Mouse (Mus musculus) MEL (cell line): Measurements from ENCODE around the gene D230025D16Rik. TPM values are rescaled to one million over a fixed set of nuclear protein-coding genes. Genes with fewer than 3 reads are reported as not detected.

Source experiments
- DNase-seq: peaks from one replicate; pipeline ENCODE4 v3.0.0; 2011; ENCODE audit warnings: low read depth, low spot score
- H3K27ac ChIP-seq: 2 replicates; pipeline ENCODE4 v1.5.1; 2012; ENCODE audit warnings: low read depth, mild to moderate bottlenecking, control low read depth, low read length, moderate library complexity; ENCODE audit not compliant: control insufficient read depth
- H3K27me3 ChIP-seq, 2 experiments: fragments of 150-350 bp in 1 of 2; sonication (generic) in 1 of 2; 2 replicates each; pipeline ENCODE4 v1.6.1; 2012; ENCODE audit warnings: low read length in 2 of 2, mild to moderate bottlenecking in 2 of 2, improper control_type of control experiment in 1 of 2, moderate library complexity in 1 of 2; ENCODE audit not compliant: insufficient read depth in 2 of 2, control insufficient read depth in 1 of 2
- H3K36me3 ChIP-seq, 2 experiments: 2 replicates each; pipeline ENCODE4 v1.6.1; 2012 to 2014; ENCODE audit warnings: low read length in 2 of 2, improper control_type of control experiment in 1 of 2, inconsistent platforms in 1 of 2, mild to moderate bottlenecking in 1 of 2; ENCODE audit not compliant: insufficient read depth in 2 of 2, control insufficient read depth in 1 of 2
- H3K4me1 ChIP-seq, 2 experiments: fragments of 150-350 bp in 1 of 2; sonication (generic) in 1 of 2; 2 replicates each; pipeline ENCODE4 v1.6.1; 2012; ENCODE audit warnings: low read length in 2 of 2, improper control_type of control experiment in 1 of 2, mild to moderate bottlenecking in 1 of 2; ENCODE audit not compliant: insufficient read depth in 2 of 2, control insufficient read depth in 1 of 2
- H3K4me3 ChIP-seq, 2 experiments: fragments of 150-350 bp in 1 of 2; sonication (generic) in 1 of 2; 2 replicates each; pipeline ENCODE4 v1.5.1; 2012; ENCODE audit warnings: low read depth in 2 of 2, low read length in 2 of 2, mild to moderate bottlenecking in 2 of 2, moderate library complexity in 2 of 2, control low read depth in 1 of 2, improper control_type of control experiment in 1 of 2; ENCODE audit not compliant: control insufficient read depth in 1 of 2, insufficient read depth in 1 of 2
- H3K79me2 ChIP-seq: 2 replicates; pipeline ENCODE4 v1.6.1; 2012; ENCODE audit warnings: mild to moderate bottlenecking, low read length, moderate library complexity; ENCODE audit not compliant: control insufficient read depth, poor library complexity, insufficient read depth
- H3K9ac ChIP-seq: 2 replicates; pipeline ENCODE4 v1.6.1; 2012; ENCODE audit warnings: low read depth, mild to moderate bottlenecking, control low read depth, low read length, moderate library complexity; ENCODE audit not compliant: control insufficient read depth, poor library complexity, severe bottlenecking
- H3K9me3 ChIP-seq: fragments of 150-350 bp; sonication (generic); replicated peaks from 2 replicates; pipeline ENCODE4 v1.6.1; 2012; ENCODE audit warnings: mild to moderate bottlenecking, low read length, improper control_type of control experiment, moderate library complexity; ENCODE audit not compliant: insufficient read depth
- BHLHE40 ChIP-seq: IDR thresholded peaks from 2 replicates; pipeline ENCODE4 v1.6.1; 2012; ENCODE audit warnings: low read depth, mild to moderate bottlenecking, inconsistent platforms, low read length, improper control_type of control experiment, borderline replicate concordance
- CHD1 ChIP-seq: IDR thresholded peaks from 2 replicates; pipeline ENCODE4 v1.6.1; 2012; ENCODE audit warnings: low read depth, mild to moderate bottlenecking, inconsistent platforms, low read length, improper control_type of control experiment
- CHD2 ChIP-seq: IDR thresholded peaks from 2 replicates; pipeline ENCODE4 v1.6.1; 2011; ENCODE audit warnings: low read length, improper control_type of control experiment
- CTCF ChIP-seq, 3 experiments: IDR thresholded peaks in 2 of 3; conservative IDR thresholded peaks in 1 of 3; 2 replicates each; pipeline ENCODE4 v1.5.1; 2011 to 2012; ENCODE audit warnings: low read length in 3 of 3, low read depth in 2 of 3, mild to moderate bottlenecking in 2 of 3, improper control_type of control experiment in 1 of 3, inconsistent platforms in 1 of 3, mixed read lengths in 1 of 3, moderate library complexity in 1 of 3; ENCODE audit not compliant: control insufficient read depth in 1 of 3, insufficient read depth in 1 of 3, poor library complexity in 1 of 3, severe bottlenecking in 1 of 3
- E2F4 ChIP-seq: IDR thresholded peaks from 2 replicates; pipeline ENCODE4 v1.6.1; 2011; ENCODE audit warnings: low read depth, low read length, improper control_type of control experiment, borderline replicate concordance
- ETS1 ChIP-seq: IDR thresholded peaks from 2 replicates; pipeline ENCODE4 v1.6.1; 2012; ENCODE audit warnings: low read depth, mild to moderate bottlenecking, inconsistent platforms, low read length, improper control_type of control experiment, moderate library complexity
- GABPA ChIP-seq: IDR thresholded peaks from 2 replicates; pipeline ENCODE4 v1.6.1; 2012; ENCODE audit warnings: low read depth, mild to moderate bottlenecking, inconsistent platforms, low read length, improper control_type of control experiment, moderate library complexity
- GATA1 ChIP-seq: IDR thresholded peaks from 2 replicates; pipeline ENCODE4 v1.6.1; 2011; ENCODE audit warnings: low read depth, low read length, improper control_type of control experiment
- KAT2A ChIP-seq: conservative IDR thresholded peaks from 2 replicates; pipeline ENCODE4 v1.6.1; 2012; ENCODE audit warnings: low read depth, low read length, improper control_type of control experiment, inconsistent platforms
- MAFK ChIP-seq: IDR thresholded peaks from 2 replicates; pipeline ENCODE4 v1.6.1; 2011; ENCODE audit warnings: low read depth, mild to moderate bottlenecking, low read length, improper control_type of control experiment, borderline replicate concordance
- MAZ ChIP-seq: IDR thresholded peaks from 2 replicates; pipeline ENCODE4 v1.6.1; 2012; ENCODE audit warnings: low read depth, mild to moderate bottlenecking, inconsistent platforms, low read length, improper control_type of control experiment
- MEF2A ChIP-seq: IDR thresholded peaks from 2 replicates; pipeline ENCODE4 v1.6.1; 2014; ENCODE audit warnings: low read depth, mild to moderate bottlenecking, inconsistent platforms, low read length, improper control_type of control experiment; ENCODE audit not compliant: poor library complexity, insufficient replicate concordance, severe bottlenecking; ENCODE audit errors: extremely low read depth
- MXI1 ChIP-seq: IDR thresholded peaks from 2 replicates; pipeline ENCODE4 v1.6.1; 2011; ENCODE audit warnings: mild to moderate bottlenecking, low read depth, low read length, improper control_type of control experiment
- NELFE ChIP-seq: IDR thresholded peaks from 2 replicates; pipeline ENCODE4 v1.6.1; 2011; ENCODE audit warnings: low read depth, low read length, improper control_type of control experiment
- POLR2A ChIP-seq, 2 experiments: IDR thresholded peaks; 2 replicates each; pipeline ENCODE4 v1.6.1; 2011 to 2012; ENCODE audit warnings: low read length in 2 of 2, mild to moderate bottlenecking in 2 of 2, control low read depth in 1 of 2, improper control_type of control experiment in 1 of 2, low read depth in 1 of 2, moderate library complexity in 1 of 2; ENCODE audit not compliant: control insufficient read depth in 1 of 2, insufficient read depth in 1 of 2, poor library complexity in 1 of 2
- POLR2AphosphoS2 ChIP-seq: IDR thresholded peaks from 2 replicates; pipeline ENCODE4 v1.6.1; 2011; ENCODE audit warnings: low read length, improper control_type of control experiment
- RCOR1 ChIP-seq: IDR thresholded peaks from 2 replicates; pipeline ENCODE4 v1.6.1; 2012; ENCODE audit warnings: low read depth, mild to moderate bottlenecking, inconsistent platforms, low read length, improper control_type of control experiment
- SIN3A ChIP-seq: IDR thresholded peaks from 2 replicates; pipeline ENCODE4 v1.6.1; 2012; ENCODE audit warnings: low read length, improper control_type of control experiment, inconsistent platforms
- SMC3 ChIP-seq: IDR thresholded peaks from 2 replicates; pipeline ENCODE4 v1.6.1; 2011; ENCODE audit warnings: low read depth, low read length, improper control_type of control experiment
- TAL1 ChIP-seq: IDR thresholded peaks from 2 replicates; pipeline ENCODE4 v1.6.1; 2012; ENCODE audit warnings: mild to moderate bottlenecking, inconsistent platforms, low read length, moderate library complexity, mixed read lengths
- TBP ChIP-seq: IDR thresholded peaks from 2 replicates; pipeline ENCODE4 v1.8.0; 2011; ENCODE audit warnings: low read depth, low read length, improper control_type of control experiment
- TCF12 ChIP-seq: IDR thresholded peaks from 2 replicates; pipeline ENCODE4 v1.6.1; 2014; ENCODE audit warnings: low read depth, mild to moderate bottlenecking, inconsistent platforms, low read length, improper control_type of control experiment, moderate library complexity
- UBTF ChIP-seq: IDR thresholded peaks from 2 replicates; pipeline ENCODE4 v1.6.1; 2012; ENCODE audit warnings: low read depth, mild to moderate bottlenecking, inconsistent platforms, low read length, improper control_type of control experiment, moderate library complexity, borderline replicate concordance; ENCODE audit not compliant: insufficient read depth
- USF1 ChIP-seq: IDR thresholded peaks from 2 replicates; pipeline ENCODE4 v1.6.1; 2014; ENCODE audit warnings: low read depth, mild to moderate bottlenecking, inconsistent platforms, low read length, improper control_type of control experiment, moderate library complexity
- ZKSCAN1 ChIP-seq: IDR thresholded peaks from 2 replicates; pipeline ENCODE4 v1.6.1; 2012; ENCODE audit warnings: low read depth, mild to moderate bottlenecking, inconsistent platforms, low read length, improper control_type of control experiment, moderate library complexity
- ZNF384 ChIP-seq: IDR thresholded peaks from 2 replicates; pipeline ENCODE4 v1.6.1; 2012; ENCODE audit warnings: low read depth, mild to moderate bottlenecking, inconsistent platforms, low read length, improper control_type of control experiment
- polyA plus RNA-seq, 2 experiments: library from polyadenylated mRNA; stranded (reverse) in 1 of 2; unstranded in 1 of 2; fragments of >175 nt in 1 of 2; fragments of >200 nt in 1 of 2; gene quantifications; 2 replicates each; pipeline versions ENCODE4 v1.2.1 to v1.2.4; 2012; ENCODE audit warnings: low replicate concordance in 2 of 2, low read depth in 1 of 2; ENCODE audit not compliant: insufficient read length in 2 of 2, insufficient read depth in 1 of 2, missing spikeins in 1 of 2
- total RNA-seq: library from RNA; depleted of rRNA; stranded (reverse); fragments of 300-350 nt; gene quantifications from 2 replicates; pipeline ENCODE4 v1.2.3, GENCODE M21; 2012

D230025D16Rik gene
- total and polyA plus RNA-seq, 3 experiments: 18.3 to 22.4 TPM; not detected in 1

DNA sequence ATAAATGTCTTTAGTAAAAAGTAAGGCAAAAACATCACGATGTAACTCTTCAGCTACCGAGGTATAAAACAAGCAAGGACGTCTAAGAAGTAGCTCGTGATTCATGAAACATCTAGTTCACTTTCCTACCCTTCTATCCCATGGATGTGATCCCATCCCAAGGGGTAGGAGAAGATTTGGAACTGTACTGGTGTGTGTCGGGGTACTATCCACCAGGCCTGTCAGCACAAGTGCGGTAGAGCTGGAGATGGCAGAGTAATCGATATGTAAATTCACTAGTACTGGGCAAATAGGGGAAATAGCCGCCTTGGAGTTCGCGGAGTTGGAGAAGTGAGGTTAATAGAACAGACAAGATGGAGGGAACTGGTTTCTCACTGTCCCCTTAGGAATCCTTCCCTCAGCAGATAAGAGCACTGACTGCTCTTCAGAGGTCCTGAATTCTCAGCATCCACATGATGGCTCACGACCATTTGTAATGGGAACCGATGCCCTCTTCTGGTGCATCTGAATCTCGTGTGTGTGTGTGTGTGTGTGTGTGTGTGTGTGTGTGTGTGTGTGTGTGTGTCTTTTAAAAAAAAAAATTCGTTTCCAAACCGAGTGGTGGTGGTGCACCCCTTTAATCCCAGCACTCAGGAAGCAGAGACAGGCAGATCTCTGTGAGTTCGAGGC is 38.4 kb downstream of the D230025D16Rik start:
- peak overlapping the region; percentile 91 for H3K9ac ChIP-seq
- TF ChIP-seq POLR2A (IDR thresholded peaks at IDR 0.05; ENCODE audit: control insufficient read depth in 1 of 2, insufficient read depth in 1 of 2, low read depth in 1 of 2, low read length in 2 of 2, poor library complexity in 1 of 2): 0 out of 4 replicates have a peak, but pooled peaks of 1 of the 2 experiments have one; percentile 5
- peak; percentile 57; the same call in 1 of the 2 replicates for TF ChIP-seq ZNF384
- no peak for TF ChIP-seq KAT2A
- 0 out of 6 replicates have a peak, but pooled peaks of 1 of the 3 experiments have one; percentile 0 for TF ChIP-seq CTCF (IDR thresholded peaks at IDR 0.05 in 2 of 3, conservative IDR thresholded peaks at IDR 0.05 in 1 of 3; ENCODE audit: control insufficient read depth in 1 of 3, insufficient read depth in 1 of 3, low read depth in 2 of 3, low read length in 3 of 3, poor library complexity in 1 of 3, severe bottlenecking in 1 of 3)
- no peak for TF ChIP-seq BHLHE40
- peak; percentile 30; the same call in 1 of the 2 replicates for TF ChIP-seq GATA1
- H3K27ac ChIP-seq: peak overlapping the region; percentile 34; the same call in 1 of the 2 replicates
- peak overlapping the region; percentile 84 to 98 for H3K4me3 ChIP-seq
- H3K36me3 ChIP-seq: peaks cover 0 to 25% of the 10 kb centered on the region in 2 experiments; a peak in 2 of 4 replicates
- no peaks in the 10 kb centered on the region for H3K9me3 ChIP-seq
- peaks cover 7 to 36% of the 10 kb centered on the region in 2 experiments for H3K4me1 ChIP-seq
- DNase-seq: peak; percentile 57
- H3K27me3 ChIP-seq: no peaks in the 10 kb centered on the region
- peaks cover 15% of the 10 kb centered on the region for H3K79me2 ChIP-seq

DNA sequence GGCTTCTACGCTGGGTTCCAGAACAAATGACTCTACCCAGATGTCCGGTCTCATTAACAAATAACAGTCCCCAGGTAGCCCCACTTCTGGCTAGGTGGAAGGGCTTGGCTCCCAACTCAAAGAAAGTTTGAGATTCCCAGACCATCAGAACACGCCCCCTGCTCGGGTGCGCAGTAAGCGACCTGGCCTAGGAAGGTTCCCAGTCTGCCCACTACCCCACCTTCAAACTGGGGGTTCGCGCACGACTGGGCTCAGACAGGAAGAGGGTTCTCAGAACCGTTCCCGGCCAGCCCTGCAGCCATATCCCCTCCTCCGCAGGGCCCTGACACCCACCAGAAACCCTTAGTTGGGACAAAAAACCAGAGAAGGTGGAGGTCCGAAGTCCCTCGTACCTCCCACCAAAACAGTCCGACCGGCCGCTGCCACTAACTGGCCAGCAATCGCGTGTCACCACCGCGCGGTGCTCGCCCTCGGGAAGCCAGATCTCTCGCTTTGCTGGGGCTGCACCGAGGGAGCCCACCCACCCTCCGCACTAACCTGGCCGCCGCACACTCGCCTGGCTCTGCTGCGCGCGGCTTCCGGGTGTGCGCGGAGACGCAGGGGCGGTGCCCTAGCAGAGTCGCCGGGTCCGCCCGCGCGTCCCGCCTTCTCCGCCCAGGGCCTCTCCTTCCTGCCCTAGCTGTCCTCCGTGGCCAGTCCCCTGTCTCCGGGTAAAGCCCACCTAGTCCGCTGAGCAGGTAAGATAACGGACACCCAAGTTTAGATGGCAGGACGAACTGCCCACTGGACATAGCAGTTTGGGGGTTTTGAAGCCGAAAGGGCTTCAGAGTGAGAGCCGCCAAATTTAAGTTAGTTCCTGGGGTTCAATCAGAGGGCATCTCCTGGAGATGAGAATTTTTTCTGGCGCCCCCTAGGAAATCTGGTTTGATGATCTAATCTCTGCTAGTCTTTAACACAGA is 39.4 kb downstream of the D230025D16Rik start, which contains the start of the genes Tradd and Fbxl8:
TSS of gene Tradd (minus strand) at position 586 of the 959 bp plus-strand sequence.
TSS of gene Fbxl8 (plus strand) at position 625 of the 959 bp plus-strand sequence.
- Histone ChIP-seq H3K4me1 (peaks cover 7 to 38% of the 10 kb centered on the region in 2 experiments), H3K36me3 (peaks cover 0 to 25% of the 10 kb centered on the region in 2 experiments; a peak in 2 of 4 replicates), H3K79me2 (peaks cover 15% of the 10 kb centered on the region), H3K27me3 (no peaks in the 10 kb centered on the region), H3K9me3 (no peaks in the 10 kb centered on the region), H3K9ac (peak within 1 kb of the TSS; percentile 91), H3K27ac (peak within 1 kb of the TSS; percentile 77), H3K4me3 (peak within 1 kb of the TSS; percentile 84 to 98)
- DNase-seq: peak; percentile 87
- no peak for TF ChIP-seq SMC3
- no peak for TF ChIP-seq MEF2A
- no peak for TF ChIP-seq E2F4
- TF ChIP-seq SIN3A: peak; percentile 85
- TF ChIP-seq CHD1: no peak
- TF ChIP-seq ETS1: no peak
- 0 out of 2 replicates have a peak, but pooled peaks have one; percentile 72 for TF ChIP-seq UBTF
- no peak for TF ChIP-seq MAFK
- peak; percentile 7; the same call in 1 of the 2 replicates for TF ChIP-seq GATA1
- TF ChIP-seq MXI1: peak; percentile 82
- 0 out of 6 replicates have a peak, but pooled peaks of 1 of the 3 experiments have one; percentile 1 for TF ChIP-seq CTCF (IDR thresholded peaks at IDR 0.05 in 2 of 3, conservative IDR thresholded peaks at IDR 0.05 in 1 of 3; ENCODE audit: control insufficient read depth in 1 of 3, insufficient read depth in 1 of 3, low read depth in 2 of 3, low read length in 3 of 3, poor library complexity in 1 of 3, severe bottlenecking in 1 of 3)
- peak; percentile 77 for TF ChIP-seq NELFE
- peak; percentile 82; the same call in 1 of the 2 replicates for TF ChIP-seq POLR2AphosphoS2
- no peak for TF ChIP-seq GABPA
- TF ChIP-seq MAZ: no peak
- TF ChIP-seq CHD2: no peak
- peak; percentile 29 for TF ChIP-seq TCF12
- TF ChIP-seq TAL1: no peak
- TF ChIP-seq USF1: no peak
- no peak for TF ChIP-seq ZKSCAN1
- TF ChIP-seq ZNF384: no peak
- no peak for TF ChIP-seq TBP
- no peak for TF ChIP-seq RCOR1
- peak; percentile 73 to 78 for TF ChIP-seq POLR2A (IDR thresholded peaks at IDR 0.05; ENCODE audit: control insufficient read depth in 1 of 2, insufficient read depth in 1 of 2, low read depth in 1 of 2, low read length in 2 of 2, poor library complexity in 1 of 2)
